Mouse (Mus musculus) ES-Bruce4 (cell line): Measurements from ENCODE around the gene Tas1r2. TPM values are rescaled to one million over a fixed set of nuclear protein-coding genes. Genes with fewer than 3 reads are reported as not detected.

ENCODE experiments used
- H3K27ac ChIP-seq: 2 replicates; pipeline ENCODE4 v1.5.1; 2012; ENCODE audit warnings: low read length, inconsistent platforms; ENCODE audit not compliant: insufficient read depth
- H3K27me3 ChIP-seq: 2 replicates; pipeline ENCODE4 v1.6.1; 2012; ENCODE audit warnings: mild to moderate bottlenecking, low read length, inconsistent platforms; ENCODE audit not compliant: control insufficient read depth, poor library complexity, insufficient read depth, severe bottlenecking
- H3K36me3 ChIP-seq: 2 replicates; pipeline ENCODE4 v1.6.1; 2012; ENCODE audit warnings: inconsistent platforms, mild to moderate bottlenecking, low read length, moderate library complexity; ENCODE audit not compliant: control insufficient read depth, poor library complexity, insufficient read depth, severe bottlenecking
- H3K4me1 ChIP-seq: one replicate; pipeline ENCODE4 v1.8.1; 2011; ENCODE audit warnings: low read length; ENCODE audit not compliant: control insufficient read depth, insufficient read depth
- H3K4me3 ChIP-seq: 2 replicates; pipeline ENCODE4 v1.5.1; 2011; ENCODE audit warnings: low read depth, mild to moderate bottlenecking, low read length
- H3K9ac ChIP-seq: 2 replicates; pipeline ENCODE4 v1.6.1; 2012; ENCODE audit warnings: low read depth, mild to moderate bottlenecking, inconsistent platforms; ENCODE audit not compliant: poor library complexity, severe bottlenecking
- H3K9me3 ChIP-seq: replicated peaks from 2 replicates; pipeline ENCODE4 v1.6.1; 2012; ENCODE audit warnings: mild to moderate bottlenecking, low read length, inconsistent platforms; ENCODE audit not compliant: control insufficient read depth, poor library complexity, insufficient read depth, severe bottlenecking
- CTCF ChIP-seq: IDR thresholded peaks from one replicate; pipeline ENCODE4 v1.8.1; 2011; ENCODE audit warnings: low read depth, low read length
- EP300 ChIP-seq: IDR thresholded peaks from 2 replicates; pipeline ENCODE4 v1.6.1; 2011; ENCODE audit warnings: low read depth, low read length; ENCODE audit not compliant: insufficient read depth
- POLR2A ChIP-seq: IDR thresholded peaks from one replicate; pipeline ENCODE4 v1.8.1; 2011; ENCODE audit warnings: low read length; ENCODE audit not compliant: insufficient read depth
- polyA plus RNA-seq: library from polyadenylated mRNA; stranded (reverse); fragments of >200 nt; gene quantifications from 2 replicates; pipeline ENCODE4 v1.2.4, GENCODE M21; 2011; ENCODE audit warnings: low read depth; ENCODE audit not compliant: missing spikeins, insufficient read depth, insufficient read length

The Tas1r2 gene
- polyA plus RNA-seq, 1 experiment: not detected

DNA sequence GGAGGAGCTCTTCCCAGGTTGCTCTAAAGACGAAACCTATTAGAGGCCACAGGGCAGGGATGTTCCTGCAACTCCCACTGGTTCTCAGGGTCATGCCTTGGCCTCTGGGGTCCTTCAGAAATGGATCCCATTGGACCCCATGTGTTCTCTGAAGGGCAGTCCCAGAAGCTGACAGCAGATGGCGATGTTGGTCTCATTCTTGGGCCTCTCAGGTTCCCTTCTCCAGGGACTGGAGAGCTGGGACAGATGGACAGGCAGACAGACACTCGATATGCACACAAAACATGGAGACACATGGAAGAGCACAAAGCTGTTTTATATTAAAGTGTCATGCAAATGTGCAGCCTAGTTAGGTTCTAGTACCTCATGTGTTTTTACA lies 31.3 kb downstream of the Tas1r2 start:
- Histone ChIP-seq H3K9me3 (0 out of 2 replicates have a peak, but pooled peaks cover 3% of the 10 kb centered on the region), H3K27me3 (no peaks in the 10 kb centered on the region), H3K4me1 (peaks cover 4% of the 10 kb centered on the region), H3K27ac (no peak overlapping the region), H3K36me3 (no peaks in the 10 kb centered on the region), H3K9ac (no peak overlapping the region), H3K4me3 (no peak overlapping the region)
- TF ChIP-seq POLR2A (no peak), CTCF (peak; percentile 87), EP300 (no peak)

DNA sequence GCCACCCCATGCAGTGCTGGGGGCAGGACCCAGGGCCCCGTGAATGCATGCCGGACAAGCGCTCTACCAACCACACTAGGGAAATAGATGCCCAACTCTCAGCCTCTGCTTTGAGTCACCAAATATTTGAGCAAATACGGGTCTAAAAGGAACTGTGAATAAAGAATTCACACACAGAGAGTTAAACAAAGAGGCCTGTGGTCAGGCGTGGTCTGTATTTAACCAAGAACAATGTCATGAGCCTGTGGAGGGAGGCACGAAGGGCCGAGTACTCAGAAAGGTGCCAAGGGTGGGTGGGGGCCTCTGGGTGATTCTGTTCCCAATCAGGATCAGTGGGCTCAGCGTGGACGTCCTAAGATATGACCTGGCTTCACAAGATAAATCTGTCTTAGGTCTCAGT lies 34.7 kb downstream of the Tas1r2 start:
- TF ChIP-seq CTCF (no peak), EP300 (no peak), POLR2A (no peak)
- no peaks in the 10 kb centered on the region for H3K27me3 ChIP-seq
- H3K9me3 ChIP-seq: no peaks in the 10 kb centered on the region
- no peak overlapping the region for H3K27ac ChIP-seq
- H3K36me3 ChIP-seq: no peaks in the 10 kb centered on the region
- H3K4me1 ChIP-seq: peaks cover 4% of the 10 kb centered on the region
- H3K4me3 ChIP-seq: no peak overlapping the region
- H3K9ac ChIP-seq: no peak overlapping the region

DNA sequence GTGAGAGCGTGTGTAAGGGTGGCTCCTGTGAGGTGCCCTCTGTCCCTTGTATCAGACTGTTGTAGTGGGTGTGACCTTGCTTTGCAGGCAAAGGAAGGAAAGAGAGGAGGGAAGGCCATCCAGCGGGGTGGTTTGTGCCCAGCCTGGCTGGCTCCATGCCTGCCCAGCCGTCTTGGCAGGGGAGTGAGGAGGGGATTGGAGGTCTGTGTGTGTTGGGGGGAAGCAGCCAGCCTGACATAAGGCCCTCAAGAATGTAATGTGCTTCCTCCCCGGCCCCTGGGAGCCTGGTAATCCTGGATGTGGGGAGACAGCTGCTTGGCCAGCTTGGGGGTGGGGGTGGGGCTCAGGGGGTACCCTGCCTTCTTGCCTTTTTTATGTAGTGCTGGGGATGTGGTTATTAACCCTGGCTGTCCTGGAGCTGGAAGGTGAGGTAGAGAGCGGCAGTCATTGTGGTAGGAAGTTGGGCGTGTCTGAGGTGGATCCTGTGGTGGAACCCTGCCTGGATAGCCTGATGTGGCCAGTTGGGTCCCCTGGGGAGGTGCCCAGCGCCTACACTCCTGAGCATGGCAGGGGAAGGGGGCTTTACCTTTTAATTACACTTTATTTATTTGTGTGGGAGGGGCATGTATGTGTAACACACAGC lies 36.4 kb downstream of the Tas1r2 start:
- no peak overlapping the region for H3K27ac ChIP-seq
- no peak overlapping the region for H3K4me3 ChIP-seq
- H3K9me3 ChIP-seq: no peaks in the 10 kb centered on the region
- H3K27me3 ChIP-seq: no peaks in the 10 kb centered on the region
- no peak overlapping the region for H3K9ac ChIP-seq
- no peaks in the 10 kb centered on the region for H3K36me3 ChIP-seq
- peaks cover 4% of the 10 kb centered on the region for H3K4me1 ChIP-seq
- TF ChIP-seq CTCF: no peak
- no peak for TF ChIP-seq POLR2A
- TF ChIP-seq EP300: no peak

GRCm38 (mm10) chr4:139693315-139693714 lies 40.0 kb downstream of the Tas1r2 start:
- H3K4me3 ChIP-seq: no peak overlapping the region
- H3K27me3 ChIP-seq: no peaks in the 10 kb centered on the region
- no peaks in the 10 kb centered on the region for H3K9me3 ChIP-seq
- H3K27ac ChIP-seq: no peak overlapping the region
- TF ChIP-seq EP300: no peak
- H3K36me3 ChIP-seq: no peaks in the 10 kb centered on the region
- no peaks in the 10 kb centered on the region for H3K4me1 ChIP-seq
- H3K9ac ChIP-seq: no peak overlapping the region

DNA sequence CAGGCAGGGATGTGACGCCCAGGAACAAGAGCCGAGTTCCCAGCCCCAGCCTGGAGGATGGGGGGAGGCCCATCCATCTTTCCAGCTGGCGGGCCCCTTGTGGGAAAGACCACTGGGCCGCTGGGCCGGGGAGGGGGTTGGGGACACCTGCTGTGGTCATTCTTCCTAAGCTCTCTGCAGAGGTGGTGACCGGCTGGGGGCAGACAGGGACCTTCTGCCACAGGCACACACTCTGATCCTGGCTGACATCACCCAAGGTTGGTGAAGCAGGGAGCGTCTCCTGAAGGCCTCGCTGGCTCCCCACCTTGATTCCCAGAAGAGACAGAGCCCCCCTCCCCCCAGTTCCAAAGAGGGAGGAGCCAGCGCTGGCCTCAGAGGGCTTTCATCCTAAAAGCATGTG lies 44.4 kb downstream of the Tas1r2 start:
- Histone ChIP-seq H3K36me3 (no peaks in the 10 kb centered on the region), H3K27me3 (no peaks in the 10 kb centered on the region), H3K9me3 (no peaks in the 10 kb centered on the region), H3K4me3 (no peak overlapping the region), H3K4me1 (no peaks in the 10 kb centered on the region), H3K27ac (no peak overlapping the region), H3K9ac (no peak overlapping the region)
- TF ChIP-seq EP300 (no peak), POLR2A (no peak), CTCF (no peak)

DNA sequence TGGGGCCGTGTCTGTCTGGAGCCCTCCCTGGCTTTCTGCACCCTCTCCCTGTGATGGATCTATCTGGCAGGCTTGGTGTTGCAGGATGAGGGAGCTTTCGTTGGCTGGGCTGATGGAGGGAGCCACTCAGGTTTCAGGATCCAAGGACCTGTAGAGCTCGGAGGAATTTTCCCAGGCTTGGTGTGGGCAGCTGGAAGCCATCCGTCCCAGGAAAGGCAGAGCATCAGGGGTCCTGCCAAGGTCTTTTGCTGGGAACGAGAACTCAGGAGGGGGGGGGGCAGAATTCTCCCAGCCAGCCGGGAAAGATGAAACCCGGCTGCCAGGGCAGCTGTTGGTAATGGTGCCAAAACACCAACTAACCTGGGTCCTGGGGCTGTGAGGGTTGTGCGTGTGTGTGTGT lies 45.3 kb downstream of the Tas1r2 start:
- Histone ChIP-seq H3K4me1 (no peaks in the 10 kb centered on the region), H3K27ac (no peak overlapping the region), H3K9ac (no peak overlapping the region), H3K27me3 (no peaks in the 10 kb centered on the region), H3K9me3 (no peaks in the 10 kb centered on the region), H3K4me3 (no peak overlapping the region), H3K36me3 (no peaks in the 10 kb centered on the region)
- no peak for TF ChIP-seq EP300
- TF ChIP-seq POLR2A: no peak
- TF ChIP-seq CTCF: no peak

- no peak overlapping the region for H3K9ac ChIP-seq
- no peaks in the 10 kb centered on the region for H3K9me3 ChIP-seq
- H3K36me3 ChIP-seq: no peaks in the 10 kb centered on the region
- H3K27me3 ChIP-seq: no peaks in the 10 kb centered on the region
- H3K4me3 ChIP-seq: no peak overlapping the region
- no peak for TF ChIP-seq EP300
- no peak for TF ChIP-seq POLR2A
- no peak for TF ChIP-seq CTCF
- no peaks in the 10 kb centered on the region for H3K4me1 ChIP-seq
- no peak overlapping the region for H3K27ac ChIP-seq
Observed at GRCm38 (mm10) chr4:139702914-139703313, 49.6 kb downstream of the Tas1r2 start.
